Mouse (Mus musculus) liver, embryonic 14.5 days (tissue): ENCODE data around the gene Sco2.

Experiments
- CTCF ChIP-seq: IDR thresholded peaks from 2 replicates; pipeline ENCODE4 v1.5.1; 2016; ENCODE audit warnings: antibody characterized with exemption, low read depth, control low read depth
- EP300 ChIP-seq: IDR thresholded peaks from 2 replicates; pipeline ENCODE4 v1.6.1; 2016; ENCODE audit warnings: antibody characterized with exemption, low read depth

DNA sequence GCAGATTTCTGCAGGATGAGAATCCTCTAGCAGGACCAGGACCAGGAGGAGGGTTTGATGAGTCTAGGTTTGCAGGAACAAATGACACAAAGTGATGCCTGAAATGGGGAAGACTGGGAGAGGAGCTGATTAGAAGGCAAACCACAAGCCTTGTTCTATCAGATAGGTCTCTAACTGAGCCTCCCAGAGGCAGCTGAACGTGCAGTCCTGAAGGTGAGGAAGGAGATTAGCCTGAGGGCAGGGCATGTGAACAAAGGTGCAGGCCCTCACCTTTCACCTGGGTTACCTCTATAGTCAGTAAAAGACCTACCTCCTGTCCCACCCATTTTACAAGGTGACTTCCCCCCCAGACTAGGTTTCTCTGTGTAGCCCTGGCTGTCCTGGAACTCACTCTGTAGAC lies 26.1 kb upstream of the Sco2 start:
- TF ChIP-seq CTCF: no peak
- no peak for TF ChIP-seq EP300
